15 mouse cellular contexts compared by ENCODE assay signal in the genomic region with DNA sequence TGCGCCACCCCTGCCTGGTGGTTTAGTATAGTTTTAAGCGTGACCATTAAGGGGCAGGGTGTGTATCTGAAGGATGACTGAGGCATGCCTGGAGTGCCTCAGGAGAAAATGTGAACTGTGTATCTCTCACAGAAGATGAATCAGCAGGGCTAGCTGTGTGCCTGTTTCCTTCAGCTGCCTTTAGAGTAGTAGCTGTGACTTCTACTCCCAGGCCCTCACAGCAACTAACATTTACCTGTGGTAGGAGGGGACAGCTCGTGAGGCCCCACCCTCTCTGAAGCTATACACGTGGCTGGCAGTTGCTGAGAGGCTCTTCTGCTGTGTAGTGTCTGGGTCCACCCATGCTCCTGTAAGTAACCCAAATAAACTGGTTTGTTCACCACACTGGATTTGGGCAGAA. TPM values are rescaled to one million over a fixed set of nuclear protein-coding genes. Genes with fewer than 3 reads are reported as not detected.
DNase-seq lines count a peak whose midpoint lies in the region; ATAC-seq and TF ChIP-seq lines count a peak whose summit lies in the region.
"Had no signal": no experiment of that assay in that cellular context is flagged by ENCODE, and none has a peak within 500 bp of the region (broad histone marks: within the 10 kb centered on the region; RNA-seq: fewer than 3 reads in every experiment).

No protein-coding gene starts in this region.

- no peak for TF ChIP-seq POLR2A in lung, adult 2 months (IDR thresholded peaks at IDR 0.05; ENCODE audit: borderline replicate concordance, extremely low read depth, low read depth, low read length)

- no peaks in the 10 kb centered on the region for H3K9me3 ChIP-seq in liver, embryonic 12.5 days (replicated peaks)
- H3K9me3 ChIP-seq: forebrain, embryonic 15.5 days; limb, embryonic 10.5 days had no signal

- no peak overlapping the region for H3K4me3 ChIP-seq in lung, adult 2 months (replicated peaks; ENCODE audit: extremely low read depth, low read depth, low read length)
- no peak overlapping the region for H3K4me3 ChIP-seq in liver, embryonic 12.5 days
- H3K4me3 ChIP-seq: forebrain, embryonic 15.5 days; limb, embryonic 10.5 days had no signal

- H3K27me3 ChIP-seq in liver, embryonic 12.5 days (replicated peaks): no peaks in the 10 kb centered on the region
- H3K27me3 ChIP-seq: forebrain, embryonic 15.5 days had no signal

- ATAC-seq in liver, embryonic 12.5 days: no peak
- ATAC-seq: forebrain, embryonic 15.5 days had no signal

- peaks cover 3% of the 10 kb centered on the region for H3K4me1 ChIP-seq in lung, adult 2 months (ENCODE audit: control insufficient read depth, insufficient read depth, low read length)
- peaks cover 75% of the 10 kb centered on the region for H3K4me1 ChIP-seq in liver, embryonic 12.5 days

- DNase-seq in lung, adult 18-20 months: peak; percentile 56 to 68
- DNase-seq in lung, adult 2 months: no peak
- DNase-seq in ES-CJ7 (ENCODE audit: low read depth, low spot score): peak; percentile 53
- peak; percentile 49 for DNase-seq in lung, postnatal 25 days (ENCODE audit: low spot score)
- no peak for DNase-seq in layer of hippocampus, postnatal 10 days (ENCODE audit: low spot score in 2 of 2)
- DNase-seq in right cerebral cortex, postnatal 36 days (ENCODE audit: low spot score in 2 of 2): no peak
- DNase-seq: adrenal gland, postnatal 36 days; cerebellum, postnatal 10 days; gastrocnemius, postnatal 10 days; heart, postnatal 36 days; thymus, postnatal 4 days had no signal

- no peak overlapping the region for H3K9ac ChIP-seq in liver, embryonic 12.5 days
- H3K9ac ChIP-seq: forebrain, embryonic 15.5 days had no signal

- no peak overlapping the region for H3K4me2 ChIP-seq in liver, embryonic 12.5 days
- H3K4me2 ChIP-seq: forebrain, embryonic 15.5 days; heart, embryonic 11.5 days had no signal

- WGBS in lung, adult 2 months: 65% methylated on average over 4 of the region's 4 CpGs
- 34% methylated on average over 4 of the region's 4 CpGs for WGBS in liver, embryonic 12.5 days (ENCODE audit: insufficient replicate concordance)

- no peak for TF ChIP-seq CTCF in lung, adult 2 months (IDR thresholded peaks at IDR 0.05; ENCODE audit: insufficient read depth, low read length)

- peak overlapping the region; percentile 49 for H3K27ac ChIP-seq in liver, embryonic 12.5 days
- H3K27ac ChIP-seq: forebrain, embryonic 15.5 days; limb, embryonic 10.5 days had no signal

- H3K36me3 ChIP-seq in liver, embryonic 12.5 days: peaks cover 8% of the 10 kb centered on the region
- H3K36me3 ChIP-seq: forebrain, embryonic 15.5 days had no signal

RNA-seq across cellular contexts. Expression of gene Sod1, which starts 2.6 kb away (rescaled TPM):
- 547 and 549 TPM in 2 replicates for polyA plus RNA-seq in lung, adult 2 months (2012; rRNA removed)
- polyA plus RNA-seq in liver, embryonic 12.5 days (2016; fragmentation: Nextera tagmentation; extraction: Ambion mirVana): 1,290 and 1,294 TPM in 2 replicates
- 100 to 1,000 TPM; 373 to 393 TPM for total RNA-seq in layer of hippocampus, postnatal 10 days (2021)

Comparison
In these comparisons a context has a peak if more than half of its experiments do, and no peak if none do; other contexts are left out.
1. DNase-seq: peak in lung, adult 18-20 months (2 of 2), ES-CJ7 (single experiment) and lung, postnatal 25 days (single experiment); none in lung, adult 2 months (single experiment), layer of hippocampus, postnatal 10 days (0 of 2) and right cerebral cortex, postnatal 36 days (0 of 2).